Mouse (Mus musculus) adrenal gland, adult 8-10 months (tissue): ENCODE results near the gene Kctd5. TPM values are rescaled to one million over a fixed set of nuclear protein-coding genes. Genes with fewer than 3 reads are reported as not detected.
A peak's percentile ranks its signal among the peaks of the same experiment; 100 is the strongest.

Experiments used
- DNase-seq: peaks from one replicate; pipeline ENCODE4 v3.0.0; 2022
- microRNA-seq, 2 experiments: library from miRNA; unstranded; fragments of <30 nt; microRNA quantifications; one replicate each; pipeline ENCODE4 v1.2.0; 2022
- total RNA-seq, 4 experiments: library from RNA; stranded (reverse); gene quantifications; 2 replicates each; pipeline ENCODE4 v1.2.4; 2022

Gene Kctd5
- total RNA-seq, 4 experiments from 2014 or later, result 13.7 to 17.7 (median 15.1) TPM

DNA sequence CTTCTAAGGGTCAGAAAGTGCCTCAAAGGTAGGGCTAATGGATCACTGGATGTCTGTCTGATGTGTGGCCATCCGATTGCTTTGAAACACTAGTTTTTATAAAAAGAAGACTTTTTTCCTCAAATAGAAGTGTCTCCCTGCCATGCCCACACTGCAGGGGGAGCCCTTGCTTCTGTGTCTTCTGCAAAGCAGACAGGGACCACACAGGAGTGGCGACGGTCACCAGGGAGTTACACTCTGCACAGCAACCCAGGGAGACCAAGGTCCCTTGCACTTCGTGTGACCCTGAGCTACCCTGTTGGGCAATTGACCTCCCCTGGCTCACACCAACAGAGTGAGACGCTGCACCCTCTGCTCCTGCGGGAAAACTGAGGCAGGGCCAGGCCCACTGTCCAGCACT lies 36.3 kb downstream of the Kctd5 start:
- peak; percentile 36 for DNase-seq

DNA sequence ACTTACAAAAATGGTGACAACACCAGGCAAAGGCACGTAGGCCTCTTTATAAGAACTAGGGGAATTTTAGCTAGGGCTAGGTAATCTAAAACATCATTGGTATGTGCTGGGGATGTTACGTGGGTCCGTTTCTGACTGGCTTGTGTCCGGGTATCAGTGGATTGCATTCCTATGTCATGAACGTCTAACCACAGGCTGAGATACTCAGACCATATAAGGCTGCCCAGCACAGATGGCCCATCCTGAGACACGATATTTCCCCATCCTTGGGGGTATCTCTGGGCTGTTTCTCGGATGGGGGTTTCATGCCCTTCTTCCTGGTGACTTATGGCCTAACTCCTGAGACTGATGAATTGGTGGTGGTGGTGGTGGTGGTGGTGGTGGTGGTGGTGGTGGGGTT lies 38.2 kb downstream of the Kctd5 start:
- no peak for DNase-seq

DNA sequence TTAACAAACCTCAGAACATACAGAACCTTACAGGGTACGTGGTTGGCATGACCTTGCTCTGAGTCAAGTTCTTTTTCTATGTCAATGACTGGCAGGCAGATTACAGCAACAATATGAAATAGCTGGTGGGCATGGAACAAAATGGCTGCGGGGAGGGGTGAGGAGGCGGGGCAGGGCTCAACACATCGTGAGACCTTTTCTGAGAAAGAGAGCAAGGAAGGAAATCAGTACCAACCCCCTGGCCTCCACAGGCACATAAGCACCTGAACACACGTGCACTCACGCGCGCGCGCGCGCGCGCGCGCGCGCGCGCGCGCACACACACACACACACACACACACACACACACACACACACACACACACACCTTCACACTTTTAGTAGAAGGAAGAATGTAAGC lies 42.7 kb downstream of the Kctd5 start:
- DNase-seq, result no peak

DNA sequence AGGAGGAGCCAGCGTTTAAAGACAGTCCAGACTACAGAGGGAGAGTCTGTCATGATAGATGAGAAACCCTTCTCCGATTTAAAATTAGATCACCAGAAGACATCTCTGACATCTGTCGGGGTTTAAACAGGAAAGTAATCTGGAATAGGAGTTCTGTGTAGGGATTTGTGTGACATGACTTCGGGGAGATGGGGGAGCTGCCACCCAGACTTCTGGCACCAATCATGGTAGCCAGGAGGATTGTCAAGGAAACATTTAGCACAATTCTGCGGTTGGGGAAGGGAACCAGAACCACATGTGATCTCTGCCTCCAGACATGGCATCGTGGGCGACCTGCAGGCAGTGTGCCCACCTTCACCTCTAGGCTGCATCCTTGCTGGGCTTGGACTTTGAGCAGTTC lies 43.8 kb downstream of the Kctd5 start:
- DNase-seq, result no peak

DNA sequence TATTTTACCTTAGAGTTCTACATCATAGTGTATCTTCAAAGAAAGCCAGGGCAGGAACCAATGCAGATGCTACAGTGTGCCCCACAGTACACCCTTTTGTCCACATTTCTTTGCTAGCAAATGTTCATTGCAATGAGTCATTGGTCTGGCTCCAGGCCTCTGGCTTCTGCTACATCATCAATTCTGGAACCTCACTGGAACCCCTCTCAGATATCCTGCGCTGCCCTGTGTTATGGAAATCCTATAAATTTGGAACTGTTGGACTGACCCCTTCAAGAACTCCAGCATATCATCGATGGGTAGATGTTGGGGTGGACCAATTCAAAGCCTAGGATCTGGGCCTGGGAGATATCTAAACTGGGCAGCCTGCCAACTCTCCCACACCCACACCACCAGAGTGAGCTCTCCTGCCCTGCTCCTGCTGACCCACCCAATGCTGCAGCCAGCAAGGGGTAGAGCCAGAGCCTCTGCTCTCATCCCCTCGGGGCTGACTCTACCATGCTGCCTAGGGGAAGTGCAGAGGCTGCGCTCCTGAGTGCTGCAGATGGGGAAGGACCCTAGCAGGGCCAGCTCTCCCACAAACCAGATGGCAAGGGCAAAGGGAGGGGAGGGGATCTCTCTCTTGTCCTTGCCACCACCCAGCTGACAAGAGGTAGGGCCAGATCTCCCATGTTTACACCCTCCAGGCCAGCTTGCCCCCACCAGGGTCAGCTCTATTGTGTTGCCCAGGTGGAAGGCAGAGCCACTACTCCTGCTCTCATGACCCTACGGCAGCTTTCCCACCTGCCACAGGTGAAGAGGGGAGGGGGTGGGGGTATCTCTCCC lies 51.7 kb downstream of the Kctd5 start:
- DNase-seq, result no peak

DNA sequence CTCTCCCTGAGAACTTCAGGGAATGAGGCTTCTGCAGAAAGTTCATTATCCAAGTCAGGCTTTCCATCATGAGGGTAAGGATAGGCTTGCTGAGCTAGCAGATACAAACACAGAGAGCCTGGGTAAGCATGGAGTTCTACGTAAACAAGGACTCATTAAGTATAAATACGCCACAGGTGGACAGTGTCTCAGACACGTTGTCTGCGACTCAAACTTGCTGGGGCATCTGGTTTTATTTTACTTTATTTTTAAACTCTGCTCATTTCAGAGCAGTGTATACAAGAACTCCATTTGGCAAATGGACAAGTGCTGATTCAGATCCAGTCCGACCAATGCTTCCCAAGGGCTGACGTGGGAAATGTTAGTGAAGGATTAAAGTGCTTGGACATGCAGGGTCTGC lies 52.6 kb downstream of the Kctd5 start:
- DNase-seq, result no peak

DNA sequence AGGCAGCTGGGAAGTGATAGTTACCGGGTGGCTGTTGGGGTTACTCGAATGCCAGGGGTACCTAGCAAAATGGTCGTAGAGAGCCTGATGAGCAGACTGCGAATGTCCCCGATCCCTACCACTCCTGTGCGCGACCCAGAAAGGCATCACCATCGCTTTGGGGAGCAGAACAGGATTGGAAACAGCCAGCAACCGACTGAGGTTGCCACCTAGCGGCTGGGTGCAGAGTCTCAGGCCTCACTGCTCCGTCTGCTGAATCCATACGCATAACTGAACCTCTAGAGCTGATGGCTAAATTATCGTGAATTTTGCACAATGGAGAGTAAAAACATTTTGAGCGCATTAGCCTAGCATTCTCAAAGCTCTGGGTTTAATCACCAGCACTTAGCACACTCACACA lies 57.6 kb downstream of the Kctd5 start:
- DNase-seq, result no peak

DNA sequence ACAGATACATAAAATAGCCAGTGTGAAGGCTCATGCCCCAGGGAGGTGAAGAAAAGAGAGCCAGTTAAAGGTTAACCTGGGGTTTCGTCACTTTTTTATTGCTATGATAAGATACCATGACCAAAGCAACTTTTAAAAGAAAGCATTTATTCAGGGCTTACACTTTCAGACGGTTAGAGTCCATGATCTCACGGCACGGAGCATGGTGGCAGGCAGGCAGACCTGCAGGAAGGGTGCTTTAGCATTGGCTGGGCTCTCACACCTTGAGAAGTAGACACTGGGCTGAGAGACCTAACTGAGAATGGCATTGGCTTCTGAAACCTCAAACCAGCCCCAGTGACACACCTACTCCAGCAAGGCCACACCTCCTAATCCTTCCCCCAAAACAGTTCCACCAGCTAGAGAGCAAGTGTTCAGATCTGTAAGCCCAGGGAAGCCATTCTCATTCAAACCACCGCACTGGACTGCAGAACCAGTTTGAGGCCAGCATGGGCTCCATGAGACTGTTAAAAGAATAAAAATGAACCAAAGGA lies 58.8 kb downstream of the Kctd5 start:
- DNase-seq, result no peak

DNA sequence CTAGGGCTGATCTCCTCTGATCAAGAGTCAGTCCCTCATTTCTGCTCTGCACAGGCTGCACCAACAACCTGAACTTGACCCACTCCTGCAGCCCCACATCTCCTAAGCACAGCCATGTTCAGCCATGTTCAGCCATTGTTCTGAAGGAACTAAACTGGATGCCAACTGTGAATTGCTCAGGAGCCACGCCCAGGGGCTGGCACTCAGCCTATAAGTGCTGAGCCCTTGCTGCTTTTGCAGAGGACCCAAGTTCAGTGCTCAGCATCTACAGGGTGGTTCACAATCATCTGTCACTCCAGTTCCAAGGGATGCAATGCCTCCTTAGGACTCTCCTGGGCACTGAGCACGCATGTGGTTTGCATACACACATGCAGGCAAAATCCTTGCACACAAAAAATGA lies 60.4 kb downstream of the Kctd5 start:
- DNase-seq, result no peak

DNA sequence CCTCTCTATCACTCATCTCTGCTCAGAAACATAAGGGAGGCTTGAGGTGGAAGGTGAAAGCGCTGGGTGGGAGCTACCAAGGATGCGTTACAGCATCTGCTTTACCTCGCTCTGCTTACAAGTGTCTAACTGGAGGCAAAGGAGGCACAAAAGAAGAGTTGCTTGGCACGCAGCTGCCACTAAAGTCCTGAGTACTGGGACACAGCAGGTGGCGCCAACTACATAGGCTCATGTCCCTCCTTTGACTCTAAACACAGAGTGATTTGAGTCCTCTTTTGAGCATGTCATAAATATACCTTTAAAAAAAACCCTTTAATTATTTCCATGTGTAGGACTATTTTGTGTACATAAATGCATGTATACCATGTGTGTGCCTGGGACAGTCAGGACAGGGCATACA lies 63.7 kb downstream of the Kctd5 start:
- no peak for DNase-seq

DNA sequence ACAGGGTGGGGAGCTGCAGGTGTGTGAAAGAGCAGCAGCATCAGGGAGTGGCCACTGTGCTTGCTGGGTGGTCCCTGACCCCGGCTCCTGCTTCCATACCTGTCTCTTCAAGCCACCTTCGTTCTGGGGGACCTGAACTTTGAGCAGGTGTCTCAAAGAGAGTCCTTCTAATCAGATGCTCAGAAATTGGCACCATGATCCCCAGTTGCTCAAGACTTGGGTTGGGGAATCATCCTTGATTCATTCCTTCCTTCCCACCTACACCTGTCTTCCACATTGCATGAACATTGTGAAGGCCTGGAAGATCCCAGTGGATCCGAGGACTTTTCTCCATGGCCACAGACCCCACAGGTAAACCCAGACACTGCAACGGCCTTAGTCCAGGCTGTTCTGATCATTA lies 65.2 kb downstream of the Kctd5 start:
- DNase-seq, result no peak

DNA sequence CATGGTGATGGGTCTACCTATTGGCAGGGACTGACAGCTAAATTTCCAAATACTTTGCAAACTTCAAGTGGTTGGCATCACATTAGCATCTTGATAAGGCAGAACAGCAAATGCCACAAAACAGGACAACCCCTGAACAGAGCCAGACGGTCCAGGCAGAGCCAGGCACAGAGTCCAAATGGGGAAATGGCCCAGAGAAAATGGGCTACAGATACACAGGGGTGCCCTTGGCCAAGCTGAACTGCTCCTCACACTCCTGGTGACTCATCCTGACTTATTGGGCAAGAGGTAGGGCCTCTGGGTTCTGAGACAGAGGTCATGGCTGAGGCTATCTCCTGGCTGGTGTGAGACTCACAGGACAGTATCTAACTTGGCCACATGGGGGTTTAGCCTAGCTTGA lies 65.9 kb downstream of the Kctd5 start:
- DNase-seq, result peak; percentile 87

DNA sequence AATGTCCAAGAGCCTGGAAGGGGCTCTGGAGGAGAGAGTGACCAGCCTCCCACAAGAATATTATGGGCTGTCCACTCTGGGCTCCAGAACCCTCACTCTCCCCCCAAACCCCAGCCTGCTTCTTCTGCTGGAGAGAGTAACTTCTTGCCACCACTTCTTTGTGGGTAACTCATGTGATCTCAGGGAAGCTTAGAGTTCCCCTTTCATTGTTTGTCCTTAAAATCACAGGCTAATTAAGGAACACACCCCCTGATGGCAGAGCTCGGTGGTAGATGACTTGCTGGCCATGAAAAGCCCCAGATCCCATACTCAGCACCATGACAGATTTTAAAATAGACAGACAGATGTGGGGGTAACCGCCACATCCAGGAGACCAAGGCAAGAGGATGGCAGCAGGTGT lies 66.4 kb downstream of the Kctd5 start:
- DNase-seq, result no peak

DNA sequence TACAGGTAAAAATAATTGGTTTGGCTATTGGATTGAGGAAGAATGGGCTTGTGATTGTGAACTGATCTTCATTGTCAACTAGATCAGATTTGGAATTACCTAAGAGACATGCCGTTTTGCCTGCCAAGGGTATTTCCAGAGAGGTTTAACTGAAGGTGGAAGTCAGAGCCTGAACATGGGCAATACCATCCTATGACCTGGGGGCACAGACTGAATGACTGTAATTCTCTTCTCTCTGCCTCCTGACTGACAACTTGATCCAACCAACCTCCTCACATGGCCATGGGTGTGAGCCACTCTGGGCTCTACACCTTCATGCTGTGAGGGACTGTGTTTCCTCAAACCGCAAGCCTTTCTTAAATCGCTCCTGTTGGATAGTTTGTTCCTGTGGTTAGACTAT lies 68.2 kb downstream of the Kctd5 start:
- no peak for DNase-seq

DNA sequence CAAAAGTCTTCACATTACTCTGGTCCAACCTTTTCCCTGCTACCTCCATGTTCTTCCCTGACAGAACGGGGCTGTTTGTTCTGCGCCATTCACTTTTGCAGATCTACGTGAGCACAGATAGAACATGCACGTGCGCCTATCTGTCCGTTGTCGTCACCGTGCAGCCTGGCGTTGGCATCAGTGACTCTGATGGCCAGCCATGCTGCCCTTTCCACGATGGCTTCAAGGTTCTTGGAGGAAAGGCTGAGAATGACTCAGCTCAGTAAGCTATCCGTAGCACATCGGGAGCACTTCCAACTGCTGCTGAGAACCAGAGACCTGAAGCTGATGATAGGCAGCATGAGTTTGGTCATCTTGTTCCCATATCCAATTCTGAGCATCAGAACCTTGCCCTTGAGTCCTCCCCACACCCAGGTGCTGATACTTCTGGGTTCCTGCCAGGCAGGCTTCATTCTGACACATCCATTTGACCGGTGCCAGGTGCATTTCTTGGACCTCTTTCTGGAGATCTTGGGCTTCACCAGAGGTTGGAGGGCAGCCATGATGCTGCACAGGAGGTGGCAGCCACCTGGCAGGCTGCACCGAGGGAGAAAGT lies 69.1 kb downstream of the Kctd5 start:
- peak; percentile 74 for DNase-seq

DNA sequence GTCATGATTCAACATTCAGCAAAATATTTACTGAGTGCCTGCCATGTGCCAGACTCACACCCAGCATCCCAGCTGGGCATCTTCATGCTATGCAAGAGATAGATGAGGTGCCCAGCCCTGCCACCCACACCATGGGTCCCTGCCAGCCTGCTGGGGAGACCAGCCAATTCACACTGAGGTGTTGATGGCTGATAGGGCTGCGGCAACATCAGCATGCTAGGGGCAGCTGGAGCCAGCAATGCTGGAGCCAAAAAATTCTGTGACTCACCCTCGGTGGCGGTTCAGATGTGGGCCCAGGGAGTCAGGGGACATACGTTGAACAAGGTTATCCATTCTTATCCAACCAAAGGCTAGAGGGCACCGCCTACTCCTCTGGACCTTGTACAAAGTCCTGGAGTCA lies 72.9 kb downstream of the Kctd5 start:
- DNase-seq, result peak; percentile 42

DNA sequence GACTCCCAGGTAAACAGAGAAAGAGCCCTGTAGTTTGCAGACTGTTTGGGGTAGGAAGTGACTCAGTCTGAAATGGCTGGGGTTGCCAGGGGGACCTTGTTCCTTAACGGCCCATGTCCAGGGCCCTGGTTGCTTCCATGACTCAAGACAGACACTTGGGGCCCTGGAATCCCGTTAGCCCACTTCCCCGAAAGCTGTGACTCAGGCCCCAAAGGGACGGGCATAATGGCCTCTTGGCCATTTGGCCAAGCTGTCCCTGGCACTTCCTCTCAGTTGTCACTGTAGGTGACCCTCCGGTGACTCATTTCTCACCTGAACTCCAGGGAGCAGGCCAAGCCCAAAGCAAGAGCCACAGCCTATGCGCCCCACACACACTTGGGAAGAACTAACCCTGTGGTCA lies 74.9 kb downstream of the Kctd5 start:
- no peak for DNase-seq

DNA sequence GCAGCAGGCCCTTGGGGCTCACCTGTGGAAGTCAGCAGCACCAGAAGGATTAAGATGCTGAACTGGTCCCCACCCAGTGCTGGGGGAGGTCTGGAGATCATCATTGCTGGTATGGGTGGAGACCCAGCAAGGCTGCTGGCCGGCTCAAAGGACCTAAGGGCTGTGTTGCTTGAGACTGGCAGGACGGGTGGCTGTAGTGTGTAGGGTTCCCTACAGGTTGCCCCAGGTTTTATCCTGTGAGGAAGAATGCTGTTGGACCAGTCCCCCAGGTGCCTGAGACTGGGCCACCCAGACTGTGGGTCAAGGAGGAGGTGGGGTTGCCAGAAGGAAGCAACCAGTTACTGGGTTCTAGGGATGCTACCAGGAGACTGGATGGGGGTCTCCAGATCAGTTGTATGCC lies 75.4 kb downstream of the Kctd5 start, which contains the start of gene Prss22:
Gene Prss22, minus strand, starts transcription at position 200 of the 400 bp plus-strand sequence.
- no peak for DNase-seq

Small RNAs within 50 kb of the gene (microRNA-seq; reads per million reads assigned to microRNA genes)
- 0 reads per million in 2 experiments for gene Gm27700

Other genes with a start within 250 kb of the Kctd5 start
- 100 to 1,000 TPM; 365 to 430 (median 403) TPM for gene Elob, start 244.3 kb downstream of the Kctd5 start, total RNA-seq
- not detected for gene Prss33, start 237.4 kb downstream of the Kctd5 start, total RNA-seq
- gene Prss32, start 229.6 kb downstream of the Kctd5 start, total RNA-seq, result not detected
- 1 to 10 TPM in 3 of 4 experiments, under 1 TPM in 1; 0.56 to 1.8 (median 1.4) TPM for gene Prss41, start 229.3 kb downstream of the Kctd5 start, total RNA-seq
- gene Prss21, start 205.4 kb downstream of the Kctd5 start, total RNA-seq, result not detected
- gene Dcpp1, start 192.6 kb downstream of the Kctd5 start, total RNA-seq, result not detected
- gene Dcpp2, start 192.6 kb downstream of the Kctd5 start, total RNA-seq, result not detected
- not detected for gene Dcpp3, start 156.0 kb downstream of the Kctd5 start, total RNA-seq
- not detected for gene Sbp, start 131.8 kb downstream of the Kctd5 start, total RNA-seq
- not detected for gene Sbpl, start 118.2 kb downstream of the Kctd5 start, total RNA-seq
- gene Prss30, start 92.9 kb downstream of the Kctd5 start, total RNA-seq, result under 1 TPM in 3 of 4 experiments, not detected in 1; 0.19 to 0.41 (median 0.31) TPM
- gene Prss22, start 75.4 kb downstream of the Kctd5 start, total RNA-seq, result not detected
- gene Prss27, start 35.3 kb downstream of the Kctd5 start, total RNA-seq, result under 1 TPM in 1 of 4 experiments, not detected in 3; 0.70 TPM
- 10 to 100 TPM; 46.0 to 63.6 (median 61.9) TPM for gene Pdpk1, start 77.4 kb upstream of the Kctd5 start, total RNA-seq
- 10 to 100 TPM; 39.3 to 64.9 (median 50.3) TPM for gene Amdhd2, start 90.3 kb upstream of the Kctd5 start, total RNA-seq
- gene Atp6v0c, start 96.2 kb upstream of the Kctd5 start, total RNA-seq, result 100 to 1,000 TPM; 416 to 520 (median 442) TPM
- gene Tbc1d24, start 132.1 kb upstream of the Kctd5 start, total RNA-seq, result 10 to 100 TPM; 18.8 to 24.3 (median 23.8) TPM
- 1 to 10 TPM; 1.7 to 4.2 (median 2.9) TPM for gene Ntn3, start 136.0 kb upstream of the Kctd5 start, total RNA-seq
- 1 to 10 TPM; 6.1 to 9.8 (median 7.6) TPM for gene Tedc2, start 147.4 kb upstream of the Kctd5 start, total RNA-seq
- gene Ccnf, start 178.0 kb upstream of the Kctd5 start, total RNA-seq, result 1 to 10 TPM; 1.9 to 3.6 (median 2.7) TPM